Mouse (Mus musculus): ENCODE measurements at regions not wholly inside any gene's neighbourhood (a gene's known extent, or its start where the extent isn't known, plus 50 kb on each side); places are given as distances from the start of the nearest gene placed in this dataset.

GRCm38 (mm10) chr16:93458011-93458585 is 145.8 kb downstream of the Setd4 start:
- no peak for ATAC-seq

GRCm38 (mm10) chr16:93456706-93457425 is 147.0 kb downstream of the Setd4 start:
- no peak for ATAC-seq

GRCm38 (mm10) chr16:93454080-93454997 is 149.5 kb downstream of the Setd4 start:
- peak; percentile 67 for ATAC-seq

- no peak for ATAC-seq
Measured at GRCm38 (mm10) chr16:93453056-93453455, 150.8 kb downstream of the Setd4 start.

GRCm38 (mm10) chr16:93450896-93451295 is 153.0 kb downstream of the Setd4 start:
- ATAC-seq: no peak

GRCm38 (mm10) chr16:93449925-93450324 is 153.9 kb downstream of the Setd4 start:
- ATAC-seq: no peak

GRCm38 (mm10) chr16:93448124-93448523 is 155.7 kb downstream of the Setd4 start:
- ATAC-seq: no peak

- peak; percentile 52 for ATAC-seq
Measured at GRCm38 (mm10) chr16:93446970-93447369, 156.9 kb downstream of the Setd4 start.

GRCm38 (mm10) chr16:93446206-93446605 is 157.7 kb downstream of the Setd4 start:
- ATAC-seq: no peak

- no peak for ATAC-seq
Measured at GRCm38 (mm10) chr16:93442837-93443236, 161.0 kb downstream of the Setd4 start.

GRCm38 (mm10) chr16:93437608-93438425 is 166.0 kb downstream of the Setd4 start:
- no peak for ATAC-seq

- no peak for ATAC-seq
Measured at GRCm38 (mm10) chr16:93436732-93437131, 167.1 kb downstream of the Setd4 start.

GRCm38 (mm10) chr16:93431316-93431715 is 172.5 kb downstream of the Setd4 start:
- ATAC-seq: no peak

- ATAC-seq: no peak
Measured at GRCm38 (mm10) chr16:93429324-93429781, 174.5 kb downstream of the Setd4 start.

GRCm38 (mm10) chr16:93427264-93427663 is 176.6 kb downstream of the Setd4 start:
- no peak for ATAC-seq

- no peak for ATAC-seq
Measured at GRCm38 (mm10) chr16:93425731-93426130, 178.1 kb downstream of the Setd4 start.

- no peak for ATAC-seq
Measured at GRCm38 (mm10) chr16:93423174-93423573, 180.7 kb downstream of the Setd4 start.

- no peak for ATAC-seq
Measured at GRCm38 (mm10) chr16:93422221-93422620, 181.6 kb downstream of the Setd4 start.

GRCm38 (mm10) chr16:93418246-93418645 is 185.6 kb downstream of the Setd4 start:
- ATAC-seq: no peak

- ATAC-seq: no peak
Measured at GRCm38 (mm10) chr16:93417831-93418230, 186.0 kb downstream of the Setd4 start.

- ATAC-seq: no peak
Measured at GRCm38 (mm10) chr16:93392024-93392675, 211.7 kb downstream of the Setd4 start.
